Mouse (Mus musculus) MEL (cell line): Measurements from ENCODE around the gene Fgd4. TPM values are rescaled to one million over a fixed set of nuclear protein-coding genes. Genes with fewer than 3 reads are reported as not detected.

Experiments
- DNase-seq: peaks from one replicate; pipeline ENCODE4 v3.0.0; 2011; ENCODE audit warnings: low read depth, low spot score
- H3K27ac ChIP-seq: 2 replicates; pipeline ENCODE4 v1.5.1; 2012; ENCODE audit warnings: low read depth, mild to moderate bottlenecking, control low read depth, low read length, moderate library complexity; ENCODE audit not compliant: control insufficient read depth
- H3K27me3 ChIP-seq, 2 experiments: fragments of 150-350 bp in 1 of 2; sonication (generic) in 1 of 2; 2 replicates each; pipeline ENCODE4 v1.6.1; 2012; ENCODE audit warnings: low read length in 2 of 2, mild to moderate bottlenecking in 2 of 2, improper control_type of control experiment in 1 of 2, moderate library complexity in 1 of 2; ENCODE audit not compliant: insufficient read depth in 2 of 2, control insufficient read depth in 1 of 2
- H3K36me3 ChIP-seq, 2 experiments: 2 replicates each; pipeline ENCODE4 v1.6.1; 2012 to 2014; ENCODE audit warnings: low read length in 2 of 2, improper control_type of control experiment in 1 of 2, inconsistent platforms in 1 of 2, mild to moderate bottlenecking in 1 of 2; ENCODE audit not compliant: insufficient read depth in 2 of 2, control insufficient read depth in 1 of 2
- H3K4me1 ChIP-seq, 2 experiments: fragments of 150-350 bp in 1 of 2; sonication (generic) in 1 of 2; 2 replicates each; pipeline ENCODE4 v1.6.1; 2012; ENCODE audit warnings: low read length in 2 of 2, improper control_type of control experiment in 1 of 2, mild to moderate bottlenecking in 1 of 2; ENCODE audit not compliant: insufficient read depth in 2 of 2, control insufficient read depth in 1 of 2
- H3K4me3 ChIP-seq, 2 experiments: fragments of 150-350 bp in 1 of 2; sonication (generic) in 1 of 2; 2 replicates each; pipeline ENCODE4 v1.5.1; 2012; ENCODE audit warnings: low read depth in 2 of 2, low read length in 2 of 2, mild to moderate bottlenecking in 2 of 2, moderate library complexity in 2 of 2, control low read depth in 1 of 2, improper control_type of control experiment in 1 of 2; ENCODE audit not compliant: control insufficient read depth in 1 of 2, insufficient read depth in 1 of 2
- H3K79me2 ChIP-seq: 2 replicates; pipeline ENCODE4 v1.6.1; 2012; ENCODE audit warnings: mild to moderate bottlenecking, low read length, moderate library complexity; ENCODE audit not compliant: control insufficient read depth, poor library complexity, insufficient read depth
- H3K9ac ChIP-seq: 2 replicates; pipeline ENCODE4 v1.6.1; 2012; ENCODE audit warnings: low read depth, mild to moderate bottlenecking, control low read depth, low read length, moderate library complexity; ENCODE audit not compliant: control insufficient read depth, poor library complexity, severe bottlenecking
- H3K9me3 ChIP-seq: fragments of 150-350 bp; sonication (generic); replicated peaks from 2 replicates; pipeline ENCODE4 v1.6.1; 2012; ENCODE audit warnings: mild to moderate bottlenecking, low read length, improper control_type of control experiment, moderate library complexity; ENCODE audit not compliant: insufficient read depth
- BHLHE40 ChIP-seq: IDR thresholded peaks from 2 replicates; pipeline ENCODE4 v1.6.1; 2012; ENCODE audit warnings: low read depth, mild to moderate bottlenecking, inconsistent platforms, low read length, improper control_type of control experiment, borderline replicate concordance
- CHD1 ChIP-seq: IDR thresholded peaks from 2 replicates; pipeline ENCODE4 v1.6.1; 2012; ENCODE audit warnings: low read depth, mild to moderate bottlenecking, inconsistent platforms, low read length, improper control_type of control experiment
- CHD2 ChIP-seq: IDR thresholded peaks from 2 replicates; pipeline ENCODE4 v1.6.1; 2011; ENCODE audit warnings: low read length, improper control_type of control experiment
- CTCF ChIP-seq, 3 experiments: IDR thresholded peaks in 2 of 3; conservative IDR thresholded peaks in 1 of 3; 2 replicates each; pipeline ENCODE4 v1.5.1; 2011 to 2012; ENCODE audit warnings: low read length in 3 of 3, low read depth in 2 of 3, mild to moderate bottlenecking in 2 of 3, improper control_type of control experiment in 1 of 3, inconsistent platforms in 1 of 3, mixed read lengths in 1 of 3, moderate library complexity in 1 of 3; ENCODE audit not compliant: control insufficient read depth in 1 of 3, insufficient read depth in 1 of 3, poor library complexity in 1 of 3, severe bottlenecking in 1 of 3
- E2F4 ChIP-seq: IDR thresholded peaks from 2 replicates; pipeline ENCODE4 v1.6.1; 2011; ENCODE audit warnings: low read depth, low read length, improper control_type of control experiment, borderline replicate concordance
- ELF1 ChIP-seq: IDR thresholded peaks from 2 replicates; pipeline ENCODE4 v1.6.1; 2014; ENCODE audit warnings: low read depth, mild to moderate bottlenecking, inconsistent platforms, low read length, improper control_type of control experiment, moderate library complexity
- EP300 ChIP-seq, 2 experiments: IDR thresholded peaks; 2 replicates each; pipeline ENCODE4 v1.6.1; 2011; ENCODE audit warnings: improper control_type of control experiment in 2 of 2, low read length in 2 of 2, low read depth in 1 of 2, mild to moderate bottlenecking in 1 of 2
- ETS1 ChIP-seq: IDR thresholded peaks from 2 replicates; pipeline ENCODE4 v1.6.1; 2012; ENCODE audit warnings: low read depth, mild to moderate bottlenecking, inconsistent platforms, low read length, improper control_type of control experiment, moderate library complexity
- GABPA ChIP-seq: IDR thresholded peaks from 2 replicates; pipeline ENCODE4 v1.6.1; 2012; ENCODE audit warnings: low read depth, mild to moderate bottlenecking, inconsistent platforms, low read length, improper control_type of control experiment, moderate library complexity
- GATA1 ChIP-seq: IDR thresholded peaks from 2 replicates; pipeline ENCODE4 v1.6.1; 2011; ENCODE audit warnings: low read depth, low read length, improper control_type of control experiment
- HCFC1 ChIP-seq: IDR thresholded peaks from 2 replicates; pipeline ENCODE4 v1.6.1; 2012; ENCODE audit warnings: low read depth, mild to moderate bottlenecking, inconsistent platforms, low read length, improper control_type of control experiment, moderate library complexity
- JUND ChIP-seq: IDR thresholded peaks from 2 replicates; pipeline ENCODE4 v1.6.1; 2011; ENCODE audit warnings: low read depth, mild to moderate bottlenecking, improper control_type of control experiment, low read length
- KAT2A ChIP-seq: conservative IDR thresholded peaks from 2 replicates; pipeline ENCODE4 v1.6.1; 2012; ENCODE audit warnings: low read depth, low read length, improper control_type of control experiment, inconsistent platforms
- MAFK ChIP-seq: IDR thresholded peaks from 2 replicates; pipeline ENCODE4 v1.6.1; 2011; ENCODE audit warnings: low read depth, mild to moderate bottlenecking, low read length, improper control_type of control experiment, borderline replicate concordance
- MAZ ChIP-seq: IDR thresholded peaks from 2 replicates; pipeline ENCODE4 v1.6.1; 2012; ENCODE audit warnings: low read depth, mild to moderate bottlenecking, inconsistent platforms, low read length, improper control_type of control experiment
- MEF2A ChIP-seq: IDR thresholded peaks from 2 replicates; pipeline ENCODE4 v1.6.1; 2014; ENCODE audit warnings: low read depth, mild to moderate bottlenecking, inconsistent platforms, low read length, improper control_type of control experiment; ENCODE audit not compliant: poor library complexity, insufficient replicate concordance, severe bottlenecking; ENCODE audit errors: extremely low read depth
- MXI1 ChIP-seq: IDR thresholded peaks from 2 replicates; pipeline ENCODE4 v1.6.1; 2011; ENCODE audit warnings: mild to moderate bottlenecking, low read depth, low read length, improper control_type of control experiment
- NELFE ChIP-seq: IDR thresholded peaks from 2 replicates; pipeline ENCODE4 v1.6.1; 2011; ENCODE audit warnings: low read depth, low read length, improper control_type of control experiment
- POLR2A ChIP-seq, 2 experiments: IDR thresholded peaks; 2 replicates each; pipeline ENCODE4 v1.6.1; 2011 to 2012; ENCODE audit warnings: low read length in 2 of 2, mild to moderate bottlenecking in 2 of 2, control low read depth in 1 of 2, improper control_type of control experiment in 1 of 2, low read depth in 1 of 2, moderate library complexity in 1 of 2; ENCODE audit not compliant: control insufficient read depth in 1 of 2, insufficient read depth in 1 of 2, poor library complexity in 1 of 2
- POLR2AphosphoS2 ChIP-seq: IDR thresholded peaks from 2 replicates; pipeline ENCODE4 v1.6.1; 2011; ENCODE audit warnings: low read length, improper control_type of control experiment
- POLR2AphosphoS5 ChIP-seq: IDR thresholded peaks from 2 replicates; pipeline ENCODE4 v1.6.1; 2012; ENCODE audit warnings: low read depth, borderline replicate concordance, mild to moderate bottlenecking, inconsistent platforms, low read length, moderate library complexity, mixed read lengths
- RAD21 ChIP-seq: IDR thresholded peaks from 2 replicates; pipeline ENCODE4 v1.6.1; 2011; ENCODE audit warnings: mild to moderate bottlenecking, low read depth, low read length, improper control_type of control experiment
- RCOR1 ChIP-seq: IDR thresholded peaks from 2 replicates; pipeline ENCODE4 v1.6.1; 2012; ENCODE audit warnings: low read depth, mild to moderate bottlenecking, inconsistent platforms, low read length, improper control_type of control experiment
- SMC3 ChIP-seq: IDR thresholded peaks from 2 replicates; pipeline ENCODE4 v1.6.1; 2011; ENCODE audit warnings: low read depth, low read length, improper control_type of control experiment
- TBP ChIP-seq: IDR thresholded peaks from 2 replicates; pipeline ENCODE4 v1.8.0; 2011; ENCODE audit warnings: low read depth, low read length, improper control_type of control experiment
- UBTF ChIP-seq: IDR thresholded peaks from 2 replicates; pipeline ENCODE4 v1.6.1; 2012; ENCODE audit warnings: low read depth, mild to moderate bottlenecking, inconsistent platforms, low read length, improper control_type of control experiment, moderate library complexity, borderline replicate concordance; ENCODE audit not compliant: insufficient read depth
- USF2 ChIP-seq, 2 experiments: IDR thresholded peaks; 2 replicates each; pipeline ENCODE4 v1.6.1; 2011 to 2012; ENCODE audit warnings: improper control_type of control experiment in 2 of 2, low read length in 2 of 2, borderline replicate concordance in 1 of 2, inconsistent platforms in 1 of 2, low read depth in 1 of 2, mild to moderate bottlenecking in 1 of 2; ENCODE audit not compliant: insufficient read depth in 1 of 2
- ZC3H11A ChIP-seq: IDR thresholded peaks from 2 replicates; pipeline ENCODE4 v1.6.1; 2012; ENCODE audit warnings: low read depth, mild to moderate bottlenecking, inconsistent platforms, low read length, improper control_type of control experiment
- ZKSCAN1 ChIP-seq: IDR thresholded peaks from 2 replicates; pipeline ENCODE4 v1.6.1; 2012; ENCODE audit warnings: low read depth, mild to moderate bottlenecking, inconsistent platforms, low read length, improper control_type of control experiment, moderate library complexity
- ZNF384 ChIP-seq: IDR thresholded peaks from 2 replicates; pipeline ENCODE4 v1.6.1; 2012; ENCODE audit warnings: low read depth, mild to moderate bottlenecking, inconsistent platforms, low read length, improper control_type of control experiment
- polyA plus RNA-seq, 2 experiments: library from polyadenylated mRNA; stranded (reverse) in 1 of 2; unstranded in 1 of 2; fragments of >175 nt in 1 of 2; fragments of >200 nt in 1 of 2; gene quantifications; 2 replicates each; pipeline versions ENCODE4 v1.2.1 to v1.2.4; 2012; ENCODE audit warnings: low replicate concordance in 2 of 2, low read depth in 1 of 2; ENCODE audit not compliant: insufficient read length in 2 of 2, insufficient read depth in 1 of 2, missing spikeins in 1 of 2
- total RNA-seq: library from RNA; depleted of rRNA; stranded (reverse); fragments of 300-350 nt; gene quantifications from 2 replicates; pipeline ENCODE4 v1.2.3, GENCODE M21; 2012

The Fgd4 gene
- total and polyA plus RNA-seq, 3 experiments: 0.03 to 10.0 TPM; not detected in 1

DNA sequence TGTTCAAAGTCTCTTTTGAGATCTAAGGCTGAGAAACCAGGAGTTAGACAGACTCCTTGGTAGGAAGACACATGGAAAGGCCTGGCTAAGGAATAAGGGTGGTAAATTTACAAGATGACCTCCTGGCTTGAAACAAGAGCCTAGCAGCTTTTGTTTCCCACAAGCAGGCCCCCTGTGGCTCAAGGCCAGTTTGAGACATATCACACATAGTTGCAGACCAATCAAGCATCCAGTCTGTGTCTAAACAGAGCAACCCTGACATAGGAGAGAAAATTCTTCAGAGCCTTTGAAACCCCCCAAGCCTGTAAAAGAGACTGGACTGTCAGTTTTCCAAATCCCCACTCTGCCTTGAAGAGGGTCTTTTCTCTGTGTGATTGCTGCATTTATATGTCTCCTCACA lies 7.7 kb downstream of the Fgd4 start:
- no peak for DNase-seq
- Histone ChIP-seq H3K9me3 (no peaks in the 10 kb centered on the region), H3K4me3 (no peak overlapping the region), H3K79me2 (no peaks in the 10 kb centered on the region), H3K27me3 (peaks cover 0 to 2% of the 10 kb centered on the region in 2 experiments; a peak in 3 of 4 replicates), H3K4me1 (no peaks in the 10 kb centered on the region), H3K36me3 (no peaks in the 10 kb centered on the region), H3K9ac (no peak overlapping the region), H3K27ac (no peak overlapping the region)
- TF ChIP-seq MAFK (no peak), SMC3 (no peak), ZC3H11A (no peak), NELFE (no peak), EP300 (IDR thresholded peaks at IDR 0.05; ENCODE audit: low read depth in 1 of 2, low read length in 2 of 2) (no peak), GATA1 (no peak), ELF1 (no peak), TBP (no peak), E2F4 (no peak), MXI1 (no peak), GABPA (no peak), BHLHE40 (no peak), ZNF384 (no peak), ETS1 (no peak), ZKSCAN1 (no peak), RCOR1 (no peak)

DNA sequence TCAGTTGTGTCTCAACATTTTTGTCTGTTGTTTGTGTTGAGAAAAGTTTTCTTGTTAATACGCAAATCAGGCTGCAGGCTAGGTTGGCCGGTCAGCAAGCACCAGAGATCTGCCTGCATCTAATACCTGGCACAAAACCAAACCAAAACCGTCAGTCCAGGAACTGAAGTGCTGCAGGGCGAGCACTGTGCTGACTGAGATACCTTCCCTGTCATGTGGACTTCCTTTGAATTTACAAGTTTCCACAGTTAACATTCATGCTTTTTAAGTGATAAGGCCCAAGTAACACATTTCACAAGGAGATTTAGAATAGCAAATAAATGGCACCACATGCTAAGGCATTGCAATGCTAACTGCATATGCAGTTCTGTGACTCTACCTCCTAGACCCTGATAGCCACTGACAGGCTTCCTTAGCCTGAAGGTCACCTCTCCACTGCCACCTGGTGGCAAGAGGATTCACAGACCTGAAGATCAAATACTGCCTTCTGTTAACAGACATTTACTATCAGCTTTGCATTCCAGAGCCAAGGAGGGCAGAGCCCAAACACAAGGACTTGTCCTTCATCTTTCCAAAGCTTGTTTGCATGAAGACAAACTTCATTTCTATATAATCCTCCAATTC lies 15.8 kb downstream of the Fgd4 start:
- Histone ChIP-seq H3K27me3 (no peaks in the 10 kb centered on the region; a peak in 2 of 4 replicates), H3K27ac (no peak overlapping the region), H3K4me3 (no peak overlapping the region), H3K4me1 (no peaks in the 10 kb centered on the region), H3K79me2 (no peaks in the 10 kb centered on the region), H3K9me3 (no peaks in the 10 kb centered on the region), H3K9ac (no peak overlapping the region), H3K36me3 (no peaks in the 10 kb centered on the region)
- peak; percentile 81 for DNase-seq
- TF ChIP-seq BHLHE40: no peak
- TF ChIP-seq RCOR1: no peak
- no peak for TF ChIP-seq POLR2A (IDR thresholded peaks at IDR 0.05; ENCODE audit: control insufficient read depth in 1 of 2, insufficient read depth in 1 of 2, low read depth in 1 of 2, low read length in 2 of 2, poor library complexity in 1 of 2)
- TF ChIP-seq GABPA: no peak
- TF ChIP-seq CTCF (IDR thresholded peaks at IDR 0.05 in 2 of 3, conservative IDR thresholded peaks at IDR 0.05 in 1 of 3; ENCODE audit: control insufficient read depth in 1 of 3, insufficient read depth in 1 of 3, low read depth in 2 of 3, low read length in 3 of 3, poor library complexity in 1 of 3, severe bottlenecking in 1 of 3): peak; percentile 78 to 88 (median 82)
- no peak for TF ChIP-seq MAFK
- TF ChIP-seq JUND: no peak
- no peak for TF ChIP-seq USF2 (IDR thresholded peaks at IDR 0.05; ENCODE audit: borderline replicate concordance in 1 of 2, insufficient read depth in 1 of 2, low read depth in 1 of 2, low read length in 2 of 2)
- no peak for TF ChIP-seq HCFC1
- no peak for TF ChIP-seq MAZ
- TF ChIP-seq MEF2A: no peak
- TF ChIP-seq UBTF: no peak
- TF ChIP-seq E2F4: no peak
- TF ChIP-seq SMC3: peak; percentile 97
- TF ChIP-seq POLR2AphosphoS2: no peak
- no peak for TF ChIP-seq EP300 (IDR thresholded peaks at IDR 0.05; ENCODE audit: low read depth in 1 of 2, low read length in 2 of 2)
- no peak for TF ChIP-seq NELFE
- no peak for TF ChIP-seq POLR2AphosphoS5
- no peak for TF ChIP-seq CHD2
- no peak for TF ChIP-seq KAT2A
- peak; percentile 78 for TF ChIP-seq RAD21
- TF ChIP-seq CHD1: no peak
